Mouse (Mus musculus): ENCODE measurements around the gene Rasd2. TPM values are rescaled to one million over a fixed set of nuclear protein-coding genes. Genes with fewer than 3 reads are reported as not detected.

Rasd2 gene
- polyA plus RNA-seq, 1 experiment, result 3.6 TPM

DNA sequence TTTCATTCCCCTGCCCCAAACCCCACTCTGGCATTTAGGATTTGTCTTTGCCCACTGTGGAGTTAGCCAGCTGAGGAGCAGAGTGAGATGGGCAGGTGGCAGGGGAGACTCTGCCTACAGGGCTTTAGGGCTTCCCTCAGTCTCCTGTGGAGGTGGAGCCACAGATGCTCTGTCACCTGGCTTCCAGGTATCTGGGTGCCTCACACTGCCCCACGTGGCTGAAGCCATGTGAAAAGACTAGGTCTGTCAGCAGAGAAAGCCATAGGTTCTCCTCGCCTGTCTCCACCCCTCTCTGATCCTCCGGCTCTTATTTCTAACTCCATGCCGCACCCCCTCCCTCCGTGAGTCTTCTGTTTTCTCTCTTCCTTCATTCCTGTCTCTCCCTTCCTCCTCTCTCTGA, 2.2 kb downstream of the Rasd2 start:
- Histone ChIP-seq H3K4me1 (ENCODE audit: control insufficient read depth, insufficient read depth, low read length) (peaks cover 7% of the 10 kb centered on the region), H3K4me3 (replicated peaks; ENCODE audit: extremely low read depth, low read depth, low read length) (no peak overlapping the region)
- no peak for DNase-seq
- TF ChIP-seq CTCF (IDR thresholded peaks at IDR 0.05; ENCODE audit: insufficient read depth, low read length), result no peak
- TF ChIP-seq POLR2A (IDR thresholded peaks at IDR 0.05; ENCODE audit: borderline replicate concordance, extremely low read depth, low read depth, low read length), result no peak
- 35% methylated on average over 5 of the region's 5 CpGs for WGBS

DNA sequence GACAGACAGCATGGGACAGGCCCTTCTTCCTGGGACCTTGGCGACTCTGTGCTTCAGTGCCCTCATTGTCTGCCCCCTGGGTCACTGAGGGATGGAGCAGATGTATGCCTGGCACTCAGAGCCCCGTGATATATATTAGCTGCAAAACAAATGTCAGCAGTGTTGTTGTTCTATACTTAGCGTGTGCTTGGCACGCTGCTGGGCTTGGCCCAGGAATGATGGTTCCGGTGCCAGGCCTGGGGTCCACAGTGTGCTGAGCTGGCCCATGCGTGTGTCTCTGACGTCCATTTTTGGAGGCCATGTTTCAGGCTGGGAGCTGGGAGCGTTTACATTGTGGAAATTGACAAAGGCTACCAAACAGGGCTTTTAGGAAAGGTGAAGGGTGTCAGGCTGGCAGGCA, 3.1 kb downstream of the Rasd2 start:
- Histone ChIP-seq H3K4me1 (ENCODE audit: control insufficient read depth, insufficient read depth, low read length) (peaks cover 7% of the 10 kb centered on the region), H3K4me3 (replicated peaks; ENCODE audit: extremely low read depth, low read depth, low read length) (no peak overlapping the region)
- WGBS, result 81% methylated on average over 8 of the region's 8 CpGs
- DNase-seq, result no peak
- TF ChIP-seq POLR2A (IDR thresholded peaks at IDR 0.05; ENCODE audit: borderline replicate concordance, extremely low read depth, low read depth, low read length) (no peak), CTCF (IDR thresholded peaks at IDR 0.05; ENCODE audit: insufficient read depth, low read length) (no peak)

DNA sequence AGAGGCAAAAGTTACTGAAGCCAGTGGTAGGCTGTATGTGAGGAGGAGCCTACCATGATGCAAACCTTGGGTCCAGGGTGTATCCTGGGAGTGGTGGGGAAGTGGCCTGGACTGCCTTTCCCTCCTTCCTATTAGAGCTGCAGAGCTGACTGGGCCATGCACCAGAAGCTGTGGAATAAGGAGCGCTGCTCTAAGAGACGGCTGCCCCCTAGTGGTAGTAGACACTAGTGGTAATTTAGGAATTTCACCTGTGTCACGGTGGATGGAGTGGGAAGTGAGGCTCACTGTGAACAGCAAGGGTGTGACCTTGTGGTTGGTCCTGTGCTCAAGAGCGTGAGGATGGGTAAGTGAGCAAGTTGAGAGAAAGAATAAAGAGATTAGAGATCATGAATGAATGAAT, 4.2 kb downstream of the Rasd2 start:
- Histone ChIP-seq H3K4me1 (ENCODE audit: control insufficient read depth, insufficient read depth, low read length) (peaks cover 4% of the 10 kb centered on the region), H3K4me3 (replicated peaks; ENCODE audit: extremely low read depth, low read depth, low read length) (no peak overlapping the region)
- TF ChIP-seq POLR2A (IDR thresholded peaks at IDR 0.05; ENCODE audit: borderline replicate concordance, extremely low read depth, low read depth, low read length), result no peak
- peak; percentile 69 for TF ChIP-seq CTCF (IDR thresholded peaks at IDR 0.05; ENCODE audit: insufficient read depth, low read length)
- 13% methylated on average over 4 of the region's 4 CpGs for WGBS
- peak; percentile 56 for DNase-seq

DNA sequence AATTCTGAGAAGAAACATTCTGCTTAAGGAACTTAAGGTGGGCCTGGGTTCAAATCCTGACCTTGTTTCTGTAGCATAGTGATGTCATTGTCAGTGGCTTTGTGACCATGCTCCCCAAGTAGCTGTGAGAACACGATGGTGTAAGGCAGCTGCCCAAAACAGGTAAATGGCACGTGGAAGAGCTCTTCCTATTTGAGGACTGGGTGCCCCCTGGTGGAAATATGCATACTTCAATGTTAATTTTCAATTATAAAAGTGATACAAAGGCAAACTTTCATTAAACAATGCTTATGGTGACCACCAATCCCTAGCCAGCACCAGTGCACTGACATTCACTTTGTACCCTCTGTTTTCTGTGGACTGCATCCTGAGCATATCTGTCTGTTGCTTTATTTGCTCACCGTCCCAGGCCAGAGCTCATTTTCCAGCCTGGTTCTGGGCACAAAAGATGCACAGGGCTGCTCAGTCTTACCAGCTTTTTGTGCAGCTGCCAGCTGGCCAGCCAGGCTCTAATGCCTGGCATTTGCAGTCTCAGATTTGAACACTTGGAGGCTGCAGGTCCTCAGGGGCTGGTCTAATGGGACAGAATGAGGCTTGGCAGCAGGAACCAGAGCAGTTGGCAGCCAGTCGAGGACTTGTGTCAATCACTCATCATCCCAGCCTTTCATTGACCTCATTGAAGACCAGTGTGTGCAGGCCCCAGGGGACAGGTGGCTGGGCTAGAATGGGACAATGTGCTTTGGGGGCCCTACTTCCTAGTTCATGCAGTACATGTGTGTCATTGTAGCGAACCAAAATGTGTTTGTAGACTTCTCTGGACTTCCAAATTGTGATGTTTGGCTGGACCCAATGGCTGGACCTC, 6.4 kb downstream of the Rasd2 start:
- 51% methylated on average over 5 of the region's 5 CpGs for WGBS
- Histone ChIP-seq H3K4me1 (ENCODE audit: control insufficient read depth, insufficient read depth, low read length) (no peaks in the 10 kb centered on the region), H3K4me3 (replicated peaks; ENCODE audit: extremely low read depth, low read depth, low read length) (no peak overlapping the region)
- DNase-seq, result no peak
- TF ChIP-seq CTCF (IDR thresholded peaks at IDR 0.05; ENCODE audit: insufficient read depth, low read length), result no peak; the same call in 1 of the 2 replicates
- no peak for TF ChIP-seq POLR2A (IDR thresholded peaks at IDR 0.05; ENCODE audit: borderline replicate concordance, extremely low read depth, low read depth, low read length)

DNA sequence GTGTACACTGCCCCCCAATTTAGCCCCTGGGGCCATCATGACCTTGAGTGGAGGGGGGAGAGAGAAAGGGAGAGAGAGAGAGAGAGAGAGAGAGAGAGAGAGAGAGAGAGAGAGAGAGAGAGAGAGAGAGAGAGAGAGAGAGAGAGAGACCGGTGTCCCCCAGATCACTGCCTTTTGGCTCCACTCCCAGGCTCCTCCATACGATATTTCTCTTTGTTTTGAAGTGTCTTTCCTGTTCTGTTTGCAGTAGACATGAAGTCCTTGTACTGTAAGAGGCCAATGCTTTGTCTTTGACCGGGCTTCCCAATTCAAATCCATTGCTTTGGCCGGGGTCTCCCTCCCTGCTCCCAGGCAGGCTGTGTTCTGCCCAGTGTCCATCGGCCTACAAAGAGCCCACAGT, 8.9 kb downstream of the Rasd2 start:
- TF ChIP-seq CTCF (IDR thresholded peaks at IDR 0.05; ENCODE audit: insufficient read depth, low read length), result no peak
- no peak for TF ChIP-seq POLR2A (IDR thresholded peaks at IDR 0.05; ENCODE audit: borderline replicate concordance, extremely low read depth, low read depth, low read length)
- 46% methylated on average over 5 of the region's 5 CpGs for WGBS
- no peak overlapping the region for H3K4me3 ChIP-seq (replicated peaks; ENCODE audit: extremely low read depth, low read depth, low read length)
- no peak for DNase-seq
- H3K4me1 ChIP-seq (ENCODE audit: control insufficient read depth, insufficient read depth, low read length), result no peaks in the 10 kb centered on the region

DNA sequence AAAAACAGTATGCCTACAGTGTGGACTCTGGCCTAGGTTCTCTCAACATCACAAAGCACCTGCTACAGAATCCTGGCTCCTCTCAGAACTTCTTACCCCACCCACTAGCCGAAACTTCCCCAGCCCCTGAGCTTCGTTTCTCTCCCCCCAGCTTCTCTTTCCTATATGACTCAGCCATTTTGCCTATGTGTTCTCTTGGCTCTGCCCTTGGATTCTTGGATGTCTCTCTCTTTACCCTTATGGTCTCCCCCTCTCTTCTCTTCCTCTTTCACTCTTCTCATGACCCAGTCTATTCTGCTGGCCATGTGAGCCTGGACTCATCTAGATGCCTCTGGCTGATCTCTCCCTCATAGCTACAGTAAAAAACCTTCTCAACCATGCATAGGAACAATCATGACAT, 13.0 kb downstream of the Rasd2 start:
- no peaks in the 10 kb centered on the region for H3K4me1 ChIP-seq (ENCODE audit: control insufficient read depth, insufficient read depth, low read length)
- H3K4me3 ChIP-seq (replicated peaks; ENCODE audit: extremely low read depth, low read depth, low read length), result no peak overlapping the region
- DNase-seq, result no peak
- 59% methylated on average over 2 of the region's 2 CpGs for WGBS
- no peak for TF ChIP-seq CTCF (IDR thresholded peaks at IDR 0.05; ENCODE audit: insufficient read depth, low read length)
- TF ChIP-seq POLR2A (IDR thresholded peaks at IDR 0.05; ENCODE audit: borderline replicate concordance, extremely low read depth, low read depth, low read length), result no peak

DNA sequence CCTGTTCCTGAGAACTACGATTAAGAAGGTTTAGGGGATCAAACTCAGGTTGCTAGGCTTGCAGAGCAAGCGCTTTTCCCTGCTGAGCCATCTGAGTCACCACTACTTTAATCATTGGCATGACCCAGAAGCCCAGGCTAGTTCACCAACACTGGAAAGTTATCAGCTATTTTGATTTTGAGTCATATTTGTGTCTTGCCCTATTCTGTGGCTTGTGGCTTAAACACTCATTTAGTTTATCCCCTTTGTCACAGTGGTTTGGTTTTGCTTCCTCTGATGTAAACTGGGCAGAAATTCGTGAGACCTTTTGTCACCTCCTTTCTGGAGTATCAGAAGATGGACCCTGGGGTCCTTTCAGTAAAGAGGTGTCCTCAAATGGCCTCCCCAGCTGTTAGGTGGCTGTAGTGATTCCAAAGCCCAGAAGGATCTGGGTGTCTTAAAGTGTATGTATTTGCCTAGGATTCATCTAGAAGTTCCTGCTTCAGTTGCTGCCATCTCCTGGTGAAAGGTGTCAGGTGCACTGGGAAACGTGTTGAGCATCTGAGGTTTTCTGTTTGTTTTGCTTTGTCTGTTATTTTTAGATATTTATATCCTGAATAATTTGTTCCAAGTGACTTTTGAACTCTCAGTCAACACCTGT, 20.3 kb downstream of the Rasd2 start:
- TF ChIP-seq POLR2A (IDR thresholded peaks at IDR 0.05; ENCODE audit: borderline replicate concordance, extremely low read depth, low read depth, low read length), result no peak
- TF ChIP-seq CTCF (IDR thresholded peaks at IDR 0.05; ENCODE audit: insufficient read depth, low read length), result no peak
- no peak for DNase-seq
- 57% methylated on average over 4 of the region's 4 CpGs for WGBS
- H3K4me1 ChIP-seq (ENCODE audit: control insufficient read depth, insufficient read depth, low read length), result no peaks in the 10 kb centered on the region
- H3K4me3 ChIP-seq (replicated peaks; ENCODE audit: extremely low read depth, low read depth, low read length), result no peak overlapping the region

DNA sequence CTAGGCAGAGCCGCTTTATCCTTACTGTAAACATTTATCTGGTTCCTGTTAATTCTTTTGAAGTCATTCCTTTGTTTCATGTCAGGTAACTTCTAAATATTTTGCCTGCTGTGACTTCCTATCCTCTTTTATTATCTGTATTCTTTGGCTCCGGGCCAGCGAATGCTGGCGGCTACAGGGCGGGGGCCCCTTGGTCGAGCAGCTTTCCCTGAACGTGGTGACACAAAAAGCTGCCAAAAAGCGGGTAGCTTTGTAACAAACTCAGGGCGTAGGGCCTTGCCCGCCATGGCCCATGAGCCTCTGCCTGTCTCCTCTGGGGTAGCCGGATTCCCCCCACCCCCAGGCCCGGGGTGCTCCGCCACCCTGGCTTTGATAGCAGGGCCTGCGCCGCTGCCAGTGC, 33.6 kb downstream of the Rasd2 start:
- Histone ChIP-seq H3K4me3 (replicated peaks; ENCODE audit: extremely low read depth, low read depth, low read length) (no peak overlapping the region), H3K4me1 (ENCODE audit: control insufficient read depth, insufficient read depth, low read length) (no peaks in the 10 kb centered on the region)
- WGBS, result 78% methylated on average over 15 of the region's 15 CpGs
- DNase-seq, result no peak
- TF ChIP-seq POLR2A (IDR thresholded peaks at IDR 0.05; ENCODE audit: borderline replicate concordance, extremely low read depth, low read depth, low read length) (no peak), CTCF (IDR thresholded peaks at IDR 0.05; ENCODE audit: insufficient read depth, low read length) (no peak)

DNA sequence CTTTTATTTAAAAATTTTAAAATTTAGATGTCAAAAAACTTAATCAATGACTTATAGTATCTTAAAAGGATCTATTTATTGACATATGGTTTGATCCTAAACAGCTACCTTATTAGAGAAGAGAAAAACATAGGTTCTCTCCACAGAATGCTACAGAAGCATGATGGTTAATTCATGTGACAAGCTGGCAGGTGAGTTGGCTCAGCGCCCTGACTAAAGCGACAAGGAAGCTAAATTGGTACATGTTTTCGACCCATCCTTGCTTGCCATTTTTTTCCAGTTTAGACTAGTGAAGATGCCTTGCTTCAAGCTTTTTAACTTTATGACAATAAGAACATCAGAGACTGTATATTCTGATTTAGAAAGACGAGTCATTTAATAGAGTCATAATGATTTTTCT, 35.4 kb downstream of the Rasd2 start:
- no peak for DNase-seq
- WGBS, result 90% methylated on average over 4 of the region's 4 CpGs
- TF ChIP-seq POLR2A (IDR thresholded peaks at IDR 0.05; ENCODE audit: borderline replicate concordance, extremely low read depth, low read depth, low read length) (no peak), CTCF (IDR thresholded peaks at IDR 0.05; ENCODE audit: insufficient read depth, low read length) (no peak)
- Histone ChIP-seq H3K4me1 (ENCODE audit: control insufficient read depth, insufficient read depth, low read length) (no peaks in the 10 kb centered on the region), H3K4me3 (replicated peaks; ENCODE audit: extremely low read depth, low read depth, low read length) (no peak overlapping the region)

DNA sequence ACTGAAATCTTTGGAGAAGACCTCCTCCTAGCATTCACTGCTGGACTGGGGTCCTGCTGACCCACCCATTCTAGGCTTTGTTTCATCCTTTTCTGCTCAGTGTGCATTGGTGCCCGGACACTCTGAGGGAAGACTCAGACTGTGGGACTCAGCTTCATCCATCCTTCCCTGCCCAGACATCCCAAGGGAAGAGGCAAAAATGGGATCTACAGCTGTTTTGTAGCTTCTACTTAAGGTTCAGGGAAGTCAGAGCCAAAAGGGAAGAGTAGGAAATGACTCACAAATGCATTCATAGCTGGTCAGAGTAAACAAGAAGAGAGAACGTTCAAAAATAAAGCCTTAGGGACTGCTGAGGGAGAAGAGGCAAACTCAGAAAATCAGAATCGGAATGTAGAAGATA, 40.3 kb downstream of the Rasd2 start:
- no peaks in the 10 kb centered on the region for H3K4me1 ChIP-seq (ENCODE audit: control insufficient read depth, insufficient read depth, low read length)
- TF ChIP-seq CTCF (IDR thresholded peaks at IDR 0.05; ENCODE audit: insufficient read depth, low read length), result no peak
- TF ChIP-seq POLR2A (IDR thresholded peaks at IDR 0.05; ENCODE audit: borderline replicate concordance, extremely low read depth, low read depth, low read length), result no peak
- no peak for DNase-seq
- WGBS, result 60% methylated on average over 3 of the region's 3 CpGs
- no peak overlapping the region for H3K4me3 ChIP-seq (replicated peaks; ENCODE audit: extremely low read depth, low read depth, low read length)
